Mouse (Mus musculus): Measurements from ENCODE around the gene Samd9l. TPM values are rescaled to one million over a fixed set of nuclear protein-coding genes. Genes with fewer than 3 reads are reported as not detected.
"Not testable (repeated sequence)": the region's sequence is repeated elsewhere in the genome, so short reads cannot be mapped to it uniquely, and the experiment has no call there.

Gene Samd9l
- polyA plus RNA-seq, 1 experiment from 2014 or later = 1.3 TPM

DNA sequence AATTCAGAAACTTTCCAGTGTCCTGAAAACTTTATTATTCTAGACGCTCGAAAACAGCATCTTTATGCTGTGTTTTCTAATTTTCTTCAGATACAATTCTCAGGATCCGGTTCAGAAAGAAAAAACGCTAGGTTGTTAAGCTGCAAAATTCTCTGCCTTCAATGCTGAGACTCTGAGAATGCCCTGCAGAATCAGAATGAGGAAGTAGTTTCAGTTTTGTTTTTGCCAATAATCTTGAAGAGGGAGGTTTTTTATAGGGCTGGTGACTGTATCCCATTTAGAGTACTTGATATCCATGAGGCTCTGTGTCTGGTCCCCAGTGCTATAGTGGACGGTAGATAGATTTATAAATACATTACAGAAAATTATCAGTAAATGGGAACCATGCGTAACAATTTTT is 12.8 kb downstream of the Samd9l start:
- Histone ChIP-seq H3K27me3 (no peaks in the 10 kb centered on the region), H3K4me3 (no peak overlapping the region), H3K36me3 (no peaks in the 10 kb centered on the region), H3K27ac (no peak overlapping the region), H3K4me2 (no peak overlapping the region), H3K4me1 (no peaks in the 10 kb centered on the region), H3K9me3 (no peaks in the 10 kb centered on the region), H3K9ac (no peak overlapping the region)
- no peak for ATAC-seq (ENCODE audit: insufficient number of reproducible peaks, insufficient read depth, low FRiP score, low TSS enrichment, low read depth)
- WGBS = 81% methylated on average over 6 of the region's 6 CpGs

DNA sequence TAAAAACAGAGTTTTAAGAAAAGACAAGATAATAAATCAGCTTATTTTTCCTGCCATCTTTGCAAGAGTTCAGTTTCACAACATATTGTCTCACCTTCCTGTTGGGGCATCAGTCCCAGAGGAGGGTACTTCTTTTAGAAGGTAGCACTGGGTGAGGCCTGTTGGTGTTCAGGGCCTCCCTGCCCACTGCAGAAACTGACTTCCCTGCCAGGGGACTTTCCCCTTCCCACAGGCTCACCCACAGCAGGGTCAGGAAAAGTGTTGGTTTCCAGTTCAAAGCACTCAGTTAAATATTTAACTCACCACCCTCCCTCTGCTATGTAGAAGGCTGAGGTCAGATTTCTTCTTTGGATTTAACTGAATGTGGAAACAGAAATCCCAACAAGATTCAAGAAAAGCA is 14.6 kb downstream of the Samd9l start:
- not testable (repeated sequence) for H3K4me2 ChIP-seq; H3K36me3 ChIP-seq; H3K4me3 ChIP-seq; H3K4me1 ChIP-seq; H3K27ac ChIP-seq; ATAC-seq (ENCODE audit: insufficient number of reproducible peaks, insufficient read depth, low FRiP score, low TSS enrichment, low read depth); H3K9me3 ChIP-seq; H3K27me3 ChIP-seq; H3K9ac ChIP-seq

DNA sequence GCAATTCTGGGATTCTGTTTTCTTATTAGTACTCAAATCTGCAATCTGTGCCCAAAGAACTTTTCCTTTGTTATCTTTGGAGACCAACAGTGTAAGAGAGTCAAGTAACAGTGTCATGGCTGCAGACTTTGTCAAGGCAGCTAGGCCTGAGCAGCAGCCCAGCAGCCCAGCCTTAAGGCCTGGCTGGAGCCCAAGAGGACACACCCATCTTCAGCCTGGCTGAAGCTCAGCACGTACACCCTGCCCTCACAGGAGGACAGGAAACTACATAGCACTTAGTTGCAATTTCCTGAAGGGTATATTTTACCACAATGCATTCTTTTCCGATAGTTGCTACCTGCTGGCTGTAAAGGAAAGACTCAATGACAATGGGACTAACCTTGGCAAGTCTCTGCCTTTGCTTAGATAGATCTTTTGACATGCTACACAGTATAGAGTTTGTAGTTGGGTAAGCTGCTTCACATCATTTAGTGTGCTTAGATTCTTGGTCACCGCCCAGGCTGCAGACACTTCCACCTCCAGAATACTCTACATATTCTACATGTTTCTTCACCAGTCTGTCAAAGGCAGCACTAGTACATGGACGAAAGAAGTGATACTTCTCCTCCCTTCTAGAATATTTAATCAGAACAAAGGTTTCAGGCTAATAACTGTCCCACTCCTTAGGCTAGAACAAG is 15.1 kb downstream of the Samd9l start:
- 25% methylated on average over 1 of the region's 4 CpGs for WGBS
- H3K27me3 ChIP-seq = not testable (repeated sequence)

DNA sequence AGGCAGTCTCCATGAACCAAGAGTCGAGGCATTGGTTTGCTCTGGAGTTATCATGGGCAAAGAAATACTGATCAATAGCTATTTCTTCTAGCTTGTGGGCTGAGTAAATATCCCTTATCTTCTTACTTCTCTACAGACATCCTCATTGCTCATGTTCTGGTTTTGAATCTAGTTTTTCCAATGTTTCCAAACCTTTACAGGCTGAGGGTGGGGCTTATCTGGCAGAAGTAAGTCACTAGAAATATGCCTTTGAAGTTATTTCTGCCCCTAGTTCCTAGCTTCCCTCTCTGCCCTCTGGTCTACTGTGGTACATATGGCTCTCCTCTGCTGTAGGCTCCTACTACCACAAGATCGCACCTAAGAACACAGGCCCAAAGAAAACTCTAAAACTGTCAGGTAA is 20.2 kb downstream of the Samd9l start:
- Histone ChIP-seq H3K9ac (no peak overlapping the region), H3K4me3 (no peak overlapping the region), H3K36me3 (no peaks in the 10 kb centered on the region), H3K27me3 (no peaks in the 10 kb centered on the region), H3K27ac (no peak overlapping the region), H3K9me3 (no peaks in the 10 kb centered on the region), H3K4me1 (no peaks in the 10 kb centered on the region), H3K4me2 (no peak overlapping the region)
- WGBS = 82% methylated on average over 2 of the region's 2 CpGs
- ATAC-seq (ENCODE audit: insufficient number of reproducible peaks, insufficient read depth, low FRiP score, low TSS enrichment, low read depth) = no peak

More for the DNA sequence above, 15.1 kb downstream of the Samd9l start:
- not testable (repeated sequence) for H3K9me3 ChIP-seq; H3K9ac ChIP-seq; H3K4me3 ChIP-seq; H3K36me3 ChIP-seq; H3K4me1 ChIP-seq; H3K4me2 ChIP-seq; ATAC-seq (ENCODE audit: insufficient number of reproducible peaks, insufficient read depth, low FRiP score, low TSS enrichment, low read depth); H3K27ac ChIP-seq

DNA sequence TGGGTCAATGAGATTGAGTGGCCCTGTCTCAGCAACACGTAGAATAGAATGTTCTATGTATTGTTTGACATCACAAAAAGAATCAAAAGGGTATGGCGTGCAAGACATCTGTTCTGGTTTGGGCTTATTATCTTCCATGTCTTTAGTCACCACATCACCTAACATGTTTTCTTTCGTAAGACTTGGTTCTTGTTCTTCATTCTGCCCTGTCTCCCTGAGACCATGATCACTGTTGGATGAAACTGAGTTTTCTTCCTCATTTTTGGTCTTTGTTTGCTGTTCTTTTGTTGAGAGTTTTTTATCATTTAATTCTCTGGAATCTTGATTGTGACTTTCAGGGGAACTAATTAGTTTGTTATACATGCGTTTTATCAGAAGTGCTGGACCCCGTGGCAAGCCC is 22.7 kb downstream of the Samd9l start:
- WGBS = 86% methylated on average over 5 of the region's 5 CpGs
- no peaks in the 10 kb centered on the region for H3K36me3 ChIP-seq
- no peak for ATAC-seq (ENCODE audit: insufficient number of reproducible peaks, insufficient read depth, low FRiP score, low TSS enrichment, low read depth)

DNA sequence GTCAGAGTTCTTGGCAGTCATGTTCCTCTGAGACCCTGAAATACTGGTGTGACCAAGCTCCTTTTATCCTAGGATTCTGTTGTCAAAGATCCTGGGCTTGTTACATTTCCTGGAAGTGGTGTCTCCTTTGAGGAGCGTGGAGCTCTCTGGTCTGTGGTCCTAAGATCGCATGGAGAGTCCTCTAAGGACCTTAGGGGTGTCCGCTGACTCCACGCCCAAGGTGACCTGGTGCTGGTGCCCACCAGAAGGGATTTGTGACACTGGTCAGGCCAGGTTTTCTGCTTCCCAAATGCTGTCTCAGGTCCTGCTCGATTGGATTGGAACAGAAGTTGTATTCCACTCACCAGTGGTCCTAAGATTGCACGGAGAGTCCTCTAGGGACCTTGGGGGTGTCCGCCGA is 29.8 kb downstream of the Samd9l start:
- 0 out of 2 replicates have a peak, but pooled peaks cover 4% of the 10 kb centered on the region for H3K9me3 ChIP-seq
- H3K4me1 ChIP-seq = no peaks in the 10 kb centered on the region
- H3K4me3 ChIP-seq = no peak overlapping the region
- no peaks in the 10 kb centered on the region for H3K36me3 ChIP-seq
- H3K27me3 ChIP-seq = no peaks in the 10 kb centered on the region
- no peak overlapping the region for H3K27ac ChIP-seq
- WGBS = 85% methylated on average over 8 of the region's 8 CpGs
- H3K9ac ChIP-seq = no peak overlapping the region
- no peak for ATAC-seq (ENCODE audit: insufficient number of reproducible peaks, insufficient read depth, low FRiP score, low TSS enrichment, low read depth)
- H3K4me2 ChIP-seq = no peak overlapping the region

More for the DNA sequence above, 22.7 kb downstream of the Samd9l start:
- no peaks in the 10 kb centered on the region for H3K9me3 ChIP-seq
- no peaks in the 10 kb centered on the region for H3K4me1 ChIP-seq
- H3K27ac ChIP-seq = no peak overlapping the region
- no peak overlapping the region for H3K4me2 ChIP-seq
- no peaks in the 10 kb centered on the region for H3K27me3 ChIP-seq
- no peak overlapping the region for H3K4me3 ChIP-seq
- H3K9ac ChIP-seq = no peak overlapping the region

DNA sequence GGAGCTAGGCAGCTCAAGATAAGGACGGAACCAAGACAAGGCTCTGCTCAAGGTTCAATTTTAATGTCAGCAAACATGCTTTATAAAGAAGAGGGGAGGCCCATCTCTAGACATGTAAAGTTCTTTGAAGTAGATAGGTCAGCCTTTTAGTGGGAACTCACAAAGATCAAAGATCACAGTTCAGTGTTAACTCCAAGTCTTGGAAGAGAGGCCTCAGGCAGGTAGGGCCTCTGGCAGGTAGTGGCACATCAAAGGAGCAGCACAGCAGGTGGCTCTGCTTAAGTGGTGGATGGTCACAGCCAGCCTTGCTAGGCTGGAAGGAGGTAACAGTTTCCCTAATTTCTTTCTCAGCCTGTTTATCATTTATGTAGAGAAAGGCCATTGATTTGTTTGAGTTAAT is 33.8 kb downstream of the Samd9l start:
- not testable (repeated sequence) for H3K9ac ChIP-seq; H3K9me3 ChIP-seq; H3K36me3 ChIP-seq; H3K27me3 ChIP-seq; H3K4me1 ChIP-seq; H3K27ac ChIP-seq; H3K4me2 ChIP-seq; H3K4me3 ChIP-seq; ATAC-seq (ENCODE audit: insufficient number of reproducible peaks, insufficient read depth, low FRiP score, low TSS enrichment, low read depth)
- 71% methylated on average over 1 of the region's 1 CpGs for WGBS

DNA sequence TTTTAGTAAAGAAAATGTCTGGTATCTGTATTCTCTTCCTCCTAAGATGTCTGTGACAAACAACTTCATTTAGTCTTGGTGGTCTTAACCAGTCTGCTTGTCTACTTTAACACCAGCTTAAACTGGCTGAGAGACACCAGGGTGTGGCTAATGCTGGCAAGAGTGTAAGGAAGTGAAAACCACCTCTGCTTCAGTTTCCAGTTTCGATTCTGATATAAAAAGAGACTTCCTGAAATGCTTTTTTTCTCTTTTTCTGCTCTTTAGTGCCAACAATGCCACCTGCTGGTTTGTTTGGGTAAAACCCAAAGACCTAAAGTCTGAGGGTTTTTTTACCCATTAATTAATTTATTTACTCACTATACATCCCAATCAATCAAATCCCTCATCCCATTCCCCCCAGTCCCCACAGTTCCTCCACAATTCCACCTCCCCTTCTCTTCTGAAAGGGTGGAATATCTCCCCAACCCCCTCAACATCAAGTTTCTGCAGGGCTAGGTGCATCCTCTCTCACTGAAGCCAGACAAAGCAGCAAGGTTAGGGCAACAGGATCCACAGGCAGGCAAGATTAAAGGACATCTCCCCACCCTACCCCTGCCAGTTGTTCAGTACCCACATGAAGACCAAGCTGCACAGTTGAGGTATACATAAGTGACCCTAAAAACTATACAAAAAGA is 53.3 kb downstream of the Samd9l start:
- not testable (repeated sequence) for H3K27me3 ChIP-seq; H3K36me3 ChIP-seq; H3K27ac ChIP-seq; H3K9ac ChIP-seq; ATAC-seq (ENCODE audit: insufficient number of reproducible peaks, insufficient read depth, low FRiP score, low TSS enrichment, low read depth); H3K4me3 ChIP-seq; H3K9me3 ChIP-seq; H3K4me1 ChIP-seq
- H3K4me2 ChIP-seq = peak overlapping the region; percentile 32; the same call in 1 of the 2 replicates
- WGBS = 7% methylated on average over 1 of the region's 1 CpGs

DNA sequence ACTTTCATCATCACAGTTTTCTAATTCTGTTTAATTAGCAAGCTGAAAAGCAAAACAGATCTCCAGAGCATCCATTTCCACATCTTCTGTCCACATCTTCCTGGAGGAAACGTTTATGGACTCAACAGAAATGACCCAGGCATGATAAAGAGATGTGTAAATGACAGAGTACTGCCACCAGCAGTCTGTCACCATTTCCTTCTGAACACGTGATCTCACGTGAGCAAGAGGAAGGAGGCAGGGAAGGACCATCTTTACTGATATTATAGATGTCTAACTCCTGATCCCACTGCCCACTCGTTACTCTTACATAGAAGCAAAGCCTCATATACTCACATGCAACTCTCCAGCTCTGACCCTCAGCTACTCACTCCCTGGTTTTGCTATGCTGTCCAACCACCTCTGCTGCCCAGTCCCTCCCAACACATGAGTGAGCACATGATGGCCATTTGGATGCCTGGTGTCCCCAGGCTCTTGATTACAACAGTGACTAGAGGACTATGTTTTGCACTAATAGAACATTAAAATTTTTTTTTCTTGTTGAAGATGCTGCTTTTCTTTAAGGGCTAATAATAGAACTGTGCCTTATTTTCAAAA is 54.2 kb downstream of the Samd9l start:
- 76% methylated on average over 3 of the region's 4 CpGs for WGBS
- not testable (repeated sequence) for H3K27ac ChIP-seq; H3K27me3 ChIP-seq; H3K4me2 ChIP-seq; H3K9ac ChIP-seq; H3K4me3 ChIP-seq; H3K4me1 ChIP-seq; H3K9me3 ChIP-seq; ATAC-seq (ENCODE audit: insufficient number of reproducible peaks, insufficient read depth, low FRiP score, low TSS enrichment, low read depth); H3K36me3 ChIP-seq

DNA sequence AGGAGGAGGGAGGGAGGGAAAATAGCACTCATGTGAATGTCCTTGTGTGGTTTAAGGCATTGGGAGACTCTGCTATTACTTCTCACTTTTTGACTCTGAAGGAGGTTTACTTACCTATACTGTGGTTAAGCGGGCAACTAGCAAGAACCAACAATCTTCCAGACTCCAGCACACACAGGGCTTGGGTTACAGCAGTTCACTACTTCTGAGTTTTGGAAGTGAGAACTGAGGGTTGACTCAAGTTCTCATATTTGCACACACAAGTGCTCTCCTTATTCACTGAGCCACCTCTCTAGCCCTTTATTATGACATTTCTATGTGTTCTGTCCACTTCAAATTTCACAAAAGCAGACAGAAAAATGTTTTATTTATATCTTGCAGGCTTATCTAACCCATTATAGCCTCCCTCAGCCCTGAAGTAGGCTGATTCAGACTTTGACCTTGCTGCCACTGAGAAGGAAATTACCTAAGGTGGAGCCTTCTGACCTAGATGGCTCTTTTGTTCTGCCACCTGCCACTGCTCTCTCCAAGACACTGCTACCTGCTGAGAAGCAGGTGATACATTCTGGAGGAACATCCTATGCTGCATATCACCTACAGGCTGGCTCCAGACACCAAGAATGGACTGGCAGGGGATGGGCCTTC is 55.6 kb downstream of the Samd9l start:
- not testable (repeated sequence) for H3K9me3 ChIP-seq; H3K4me3 ChIP-seq; ATAC-seq (ENCODE audit: insufficient number of reproducible peaks, insufficient read depth, low FRiP score, low TSS enrichment, low read depth); H3K4me2 ChIP-seq; H3K36me3 ChIP-seq; H3K27me3 ChIP-seq; H3K4me1 ChIP-seq; H3K27ac ChIP-seq; H3K9ac ChIP-seq
- 80% methylated on average over 1 of the region's 1 CpGs for WGBS

DNA sequence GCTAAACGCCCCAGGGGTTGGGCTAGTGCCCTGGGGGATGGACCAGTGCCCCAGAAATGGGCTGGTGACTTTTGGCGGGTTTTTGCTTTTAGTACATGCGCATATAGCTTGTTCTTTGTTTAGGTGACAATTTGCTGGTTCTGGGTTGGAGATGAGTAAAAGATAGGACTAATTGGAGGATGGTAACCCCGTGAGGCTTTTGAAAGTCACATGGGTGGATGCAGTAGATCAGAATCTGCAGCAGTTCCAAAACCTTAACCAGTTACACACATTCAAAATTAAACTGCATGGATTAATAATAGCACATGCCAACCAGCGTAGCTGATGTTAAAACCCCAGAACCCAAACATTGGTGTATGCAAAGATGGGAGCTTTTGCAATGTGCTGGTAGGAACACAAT is 57.9 kb downstream of the Samd9l start:
- ATAC-seq (ENCODE audit: insufficient number of reproducible peaks, insufficient read depth, low FRiP score, low TSS enrichment, low read depth) = no peak

DNA sequence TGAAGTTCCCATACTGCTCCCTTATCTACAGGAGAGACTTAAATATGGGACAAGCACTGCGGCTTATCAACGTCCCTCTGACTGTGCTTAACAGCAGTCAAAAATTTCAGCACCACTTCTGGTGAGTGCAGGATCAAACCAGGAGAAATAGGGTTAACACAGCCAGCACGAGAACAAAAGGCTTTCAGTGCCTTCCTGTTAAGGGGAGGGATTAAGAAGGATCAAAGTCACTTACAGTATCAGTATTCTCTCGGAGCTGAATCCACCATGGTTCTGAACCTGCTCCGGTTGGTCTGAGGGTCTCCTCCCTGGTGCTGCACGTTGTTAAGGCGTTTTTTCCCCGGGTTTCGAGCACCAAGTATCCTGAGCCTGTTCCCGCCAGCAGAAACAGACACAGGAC is 58.4 kb downstream of the Samd9l start:
- ATAC-seq (ENCODE audit: insufficient number of reproducible peaks, insufficient read depth, low FRiP score, low TSS enrichment, low read depth); H3K27ac ChIP-seq; H3K27me3 ChIP-seq; H3K36me3 ChIP-seq; H3K9me3 ChIP-seq; H3K4me1 ChIP-seq: not testable (repeated sequence)
- peak overlapping the region; percentile 51; the same call in 1 of the 2 replicates for H3K9ac ChIP-seq
- H3K4me3 ChIP-seq = peak overlapping the region; percentile 28
- H3K4me2 ChIP-seq = peak overlapping the region; percentile 53
- 9% methylated on average over 10 of the region's 10 CpGs for WGBS

More for the DNA sequence above, 57.9 kb downstream of the Samd9l start:
- Histone ChIP-seq H3K36me3 (no peaks in the 10 kb centered on the region), H3K4me3 (peak overlapping the region; percentile 28), H3K9ac (no peak overlapping the region), H3K4me1 (no peaks in the 10 kb centered on the region), H3K27ac (no peak overlapping the region), H3K27me3 (no peaks in the 10 kb centered on the region), H3K4me2 (peak overlapping the region; percentile 53), H3K9me3 (no peaks in the 10 kb centered on the region; the same call in 1 of the 2 replicates)
- WGBS = 28% methylated on average over 5 of the region's 5 CpGs
